Mouse (Mus musculus) heart, postnatal 0 days (tissue): Measurements from ENCODE around the gene Nipbl. TPM values are rescaled to one million over a fixed set of nuclear protein-coding genes. Genes with fewer than 3 reads are reported as not detected.
A peak's percentile ranks its signal among the peaks of the same experiment; 100 is the strongest.
"Not testable (repeated sequence)": the region's sequence is repeated elsewhere in the genome, so short reads cannot be mapped to it uniquely, and the experiment has no call there.

Source experiments
- ATAC-seq: fragments of 200-750 bp; cut with Nextera tagmentation; 2 replicates; pipeline ENCODE4 v1.8.0; 2017; ENCODE audit warnings: low read depth, moderate number of reproducible peaks, moderate library complexity; ENCODE audit not compliant: insufficient read depth
- DNase-seq: peaks from one replicate; pipeline ENCODE4 v3.0.0-alpha.2; 2016; ENCODE audit warnings: low spot score
- H3K27ac ChIP-seq: fragments of 300-500 bp; sonication (generic); 2 replicates; pipeline ENCODE4 v1.5.1; 2014; ENCODE audit warnings: low read depth, mild to moderate bottlenecking
- H3K27me3 ChIP-seq: fragments of 300-500 bp; sonication (generic); 2 replicates; pipeline ENCODE4 v1.6.1; 2014; ENCODE audit warnings: low read length, mixed read lengths; ENCODE audit not compliant: control insufficient read depth, insufficient read depth
- H3K36me3 ChIP-seq: fragments of 300-500 bp; sonication (generic); replicated peaks from 2 replicates; pipeline ENCODE4 v1.6.1; 2014; ENCODE audit warnings: low read length, mixed read lengths; ENCODE audit not compliant: control insufficient read depth, insufficient read depth
- H3K4me1 ChIP-seq: fragments of 300-500 bp; sonication (generic); 2 replicates; pipeline ENCODE4 v1.6.1; 2014; ENCODE audit warnings: antibody characterized with exemption; ENCODE audit not compliant: control insufficient read depth, insufficient read depth
- H3K4me2 ChIP-seq: fragments of 300-500 bp; sonication (generic); 2 replicates; pipeline ENCODE4 v1.6.1; 2014; ENCODE audit warnings: low read depth, mild to moderate bottlenecking, low read length, moderate library complexity
- H3K4me3 ChIP-seq: fragments of 300-500 bp; sonication (generic); 2 replicates; pipeline ENCODE4 v1.5.1; 2014; ENCODE audit warnings: low read depth, low read length
- H3K9ac ChIP-seq: fragments of 300-500 bp; sonication (generic); replicated peaks from 2 replicates; pipeline ENCODE4 v1.6.1; 2014; ENCODE audit warnings: low read depth, low read length, mixed read lengths
- H3K9me3 ChIP-seq: fragments of 300-500 bp; sonication (generic); replicated peaks from 2 replicates; pipeline ENCODE4 v1.6.1; 2016; ENCODE audit warnings: low read length; ENCODE audit not compliant: control insufficient read depth
- CTCF ChIP-seq: IDR thresholded peaks from 2 replicates; pipeline ENCODE4 v1.5.1; 2016; ENCODE audit warnings: antibody characterized with exemption, control low read depth, low read depth
- EP300 ChIP-seq: IDR thresholded peaks from 2 replicates; pipeline ENCODE4 v1.6.1; 2016; ENCODE audit warnings: antibody characterized with exemption, low read depth
- WGBS: fragments of 180-500 bp; shearing (Covaris S2); extraction: QIAGEN DNeasy Blood & Tissue Kit; methylation state at CpG from one replicate; pipeline ENCODE4 v1.1.7; 2014; 5-methylcytosine and 5-hydroxymethylcytosine counted together
- polyA plus RNA-seq: library from polyadenylated mRNA; unstranded; fragments of >200 nt; fragmentation: Nextera tagmentation; extraction: Ambion mirVana; gene quantifications from 2 replicates; pipeline ENCODE4 v1.2.1, GENCODE M21; 2015
- total RNA-seq: library from RNA; depleted of rRNA; stranded (reverse); fragments of >200 nt; gene quantifications from 2 replicates; pipeline ENCODE4 v1.2.3, GENCODE M21; 2014; ENCODE audit warnings: low replicate concordance

Gene Nipbl
- total and polyA plus RNA-seq, 2 experiments from 2014 or later = 8.2 to 12.2 TPM

DNA sequence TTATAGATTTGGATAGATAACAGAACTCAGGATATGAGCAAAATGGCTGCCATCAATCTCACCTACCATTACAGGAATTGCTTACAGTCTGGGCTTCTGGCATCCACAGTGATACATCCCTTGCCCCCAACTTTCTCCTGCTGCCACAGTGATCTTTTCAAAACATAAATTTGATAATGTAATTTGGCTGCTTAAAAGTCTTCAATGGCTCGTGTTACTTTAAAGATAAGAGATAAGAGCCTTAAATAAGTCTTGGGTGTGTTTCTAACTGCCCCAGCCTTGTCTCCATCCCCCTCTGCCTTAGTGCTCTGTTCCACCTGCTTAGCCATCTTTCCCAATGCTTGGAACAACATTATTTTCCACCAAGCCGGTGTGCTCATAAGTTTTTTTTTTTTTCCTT is 16.6 kb upstream of the Nipbl start:
- Histone ChIP-seq H3K27me3 (no peaks in the 10 kb centered on the region), H3K9ac (no peak overlapping the region), H3K4me3 (no peak overlapping the region), H3K4me2 (no peak overlapping the region), H3K36me3 (no peaks in the 10 kb centered on the region), H3K9me3 (no peaks in the 10 kb centered on the region), H3K27ac (no peak overlapping the region), H3K4me1 (no peaks in the 10 kb centered on the region)
- no peak for DNase-seq
- no peak for ATAC-seq
- no peak for TF ChIP-seq EP300
- no peak for TF ChIP-seq CTCF
- WGBS = 47% methylated on average over 2 of the region's 2 CpGs

DNA sequence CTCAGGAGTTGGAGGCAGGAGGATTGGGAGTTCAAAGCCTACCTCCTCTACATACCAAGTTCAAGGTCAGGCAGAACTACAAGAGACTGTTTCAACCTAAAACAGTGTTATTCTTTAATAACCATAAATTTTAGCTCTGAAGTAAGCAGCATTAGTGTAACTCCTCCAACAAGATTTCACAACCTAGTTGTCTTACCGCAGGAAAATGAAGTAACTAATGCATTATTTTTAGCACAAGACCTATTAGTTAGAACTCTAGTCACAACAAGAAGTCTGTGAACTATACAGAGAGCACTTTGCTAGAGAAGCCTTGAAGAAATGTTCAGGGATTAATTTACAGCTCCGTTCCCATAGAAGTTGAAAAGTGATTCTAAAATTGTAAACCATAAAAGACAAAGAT is 15.7 kb upstream of the Nipbl start:
- no peaks in the 10 kb centered on the region for H3K27me3 ChIP-seq
- H3K9ac ChIP-seq = no peak overlapping the region
- H3K27ac ChIP-seq = no peak overlapping the region

DNA sequence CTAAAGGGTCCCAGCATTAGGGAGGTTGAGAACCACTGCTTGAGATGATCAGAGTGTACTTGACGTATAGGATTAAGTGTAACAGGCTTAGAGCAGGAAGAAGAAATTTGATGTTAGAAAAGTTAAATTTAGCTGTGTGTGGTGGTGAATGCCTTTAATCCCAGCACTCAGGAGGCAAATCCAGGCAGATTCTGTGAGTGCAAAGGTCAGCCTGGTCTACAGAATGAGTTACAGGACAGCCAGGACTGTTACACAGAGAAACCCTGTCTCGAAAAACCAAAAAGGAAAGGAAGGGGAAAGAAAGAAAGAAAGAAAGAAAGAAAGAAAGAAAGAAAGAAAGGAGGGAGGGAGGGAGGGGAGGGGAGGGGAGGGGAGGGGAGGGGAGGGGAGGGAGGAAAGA is 12.0 kb upstream of the Nipbl start:
- H3K36me3 ChIP-seq, H3K27me3 ChIP-seq, H3K9me3 ChIP-seq, H3K27ac ChIP-seq, DNase-seq, ATAC-seq, H3K4me3 ChIP-seq, H3K4me1 ChIP-seq, H3K9ac ChIP-seq, H3K4me2 ChIP-seq: not testable (repeated sequence)
- 75% methylated on average over 1 of the region's 2 CpGs for WGBS

More for the DNA sequence above, 15.7 kb upstream of the Nipbl start:
- H3K9me3 ChIP-seq = no peaks in the 10 kb centered on the region
- no peak overlapping the region for H3K4me2 ChIP-seq
- H3K4me1 ChIP-seq = no peaks in the 10 kb centered on the region
- ATAC-seq = no peak
- DNase-seq = no peak
- no peak overlapping the region for H3K4me3 ChIP-seq
- TF ChIP-seq CTCF (no peak), EP300 (no peak)
- H3K36me3 ChIP-seq = no peaks in the 10 kb centered on the region
- 78% methylated on average over 2 of the region's 2 CpGs for WGBS

DNA sequence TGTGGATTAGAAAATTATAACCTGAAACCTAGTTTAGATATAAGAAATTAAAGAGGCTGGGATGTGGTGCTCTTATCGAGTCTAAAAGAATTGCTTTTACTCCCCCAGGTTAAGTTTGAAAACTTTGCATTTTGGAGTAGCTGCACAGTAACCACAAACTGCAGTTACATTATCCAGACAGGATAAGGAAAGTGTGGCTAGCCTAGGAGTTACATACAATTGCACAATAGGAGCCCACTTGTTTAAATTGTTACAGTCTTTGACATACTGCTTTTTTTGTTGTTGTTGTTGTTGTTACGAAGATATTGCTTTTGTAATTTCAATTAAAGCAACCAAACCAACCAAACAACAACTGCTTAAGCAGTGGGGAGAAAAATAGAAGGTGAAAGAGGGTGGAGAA is 11.2 kb upstream of the Nipbl start:
- no peaks in the 10 kb centered on the region for H3K9me3 ChIP-seq
- no peak overlapping the region for H3K4me2 ChIP-seq
- no peaks in the 10 kb centered on the region for H3K27me3 ChIP-seq
- no peak for ATAC-seq
- H3K9ac ChIP-seq = no peak overlapping the region
- H3K4me3 ChIP-seq = no peak overlapping the region
- no peak overlapping the region for H3K27ac ChIP-seq
- TF ChIP-seq CTCF (no peak), EP300 (no peak)
- H3K36me3 ChIP-seq = no peaks in the 10 kb centered on the region
- H3K4me1 ChIP-seq = no peaks in the 10 kb centered on the region
- 79% methylated on average over 2 of the region's 2 CpGs for WGBS
- DNase-seq = no peak

DNA sequence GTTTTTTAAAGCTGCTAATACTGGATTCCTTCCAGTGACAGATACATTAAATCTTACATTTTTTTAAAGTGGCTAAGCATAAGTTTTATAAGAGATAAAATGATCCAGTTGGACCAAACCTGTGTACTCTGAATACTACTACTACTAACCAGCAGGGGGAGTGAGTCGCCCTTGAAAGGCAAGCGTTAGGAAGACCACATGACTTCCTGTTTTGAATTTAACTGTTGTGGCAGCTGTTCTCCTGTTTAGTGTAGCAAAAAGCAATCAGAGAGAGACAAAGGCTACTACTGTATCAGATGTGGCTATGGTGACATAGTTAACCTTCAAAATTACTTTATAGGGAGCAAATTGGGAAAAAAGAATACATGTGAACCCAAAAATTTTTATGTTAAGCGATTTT is 6.8 kb upstream of the Nipbl start:
- Histone ChIP-seq H3K9me3 (no peaks in the 10 kb centered on the region), H3K9ac (no peak overlapping the region), H3K4me1 (peaks cover 3% of the 10 kb centered on the region; the same call in 1 of the 2 replicates), H3K36me3 (no peaks in the 10 kb centered on the region), H3K27ac (no peak overlapping the region), H3K27me3 (no peaks in the 10 kb centered on the region), H3K4me2 (no peak overlapping the region), H3K4me3 (no peak overlapping the region)
- DNase-seq = peak; percentile 79
- 42% methylated on average over 3 of the region's 3 CpGs for WGBS
- TF ChIP-seq EP300 (no peak), CTCF (peak; percentile 75)
- peak; percentile 43; the same call in 1 of the 2 replicates for ATAC-seq

DNA sequence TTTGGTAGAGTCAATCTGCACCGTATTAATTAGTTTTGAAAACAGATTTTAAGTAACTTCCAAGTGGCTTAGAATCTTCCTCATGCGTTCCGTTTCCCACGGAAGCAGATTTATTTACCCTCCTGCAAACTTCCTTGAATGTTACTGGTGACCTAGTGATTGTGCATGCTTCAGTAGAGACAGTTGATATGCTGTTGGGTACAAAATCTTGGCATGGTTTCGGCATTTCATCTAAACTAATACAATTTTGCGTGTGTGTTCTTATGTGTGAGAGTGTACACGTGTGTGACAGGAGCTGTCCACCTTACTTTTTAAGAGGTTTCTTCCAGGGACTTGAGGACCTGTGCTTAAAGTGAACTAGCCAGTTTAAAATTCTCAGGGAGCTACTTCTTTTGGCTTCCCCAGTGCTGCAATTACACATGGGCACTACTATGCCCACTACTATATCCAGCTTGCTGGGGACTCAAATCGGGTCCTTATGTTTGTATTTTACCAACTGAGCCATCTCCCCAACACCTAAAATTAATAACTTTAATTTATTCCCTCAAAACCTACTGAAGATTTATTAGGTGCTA is 3.0 kb upstream of the Nipbl start:
- no peaks in the 10 kb centered on the region for H3K27me3 ChIP-seq
- no peak overlapping the region for H3K9ac ChIP-seq
- no peaks in the 10 kb centered on the region for H3K36me3 ChIP-seq
- 0 out of 2 replicates have a peak overlapping the region, but pooled peaks have one; percentile 92 for H3K4me3 ChIP-seq
- ATAC-seq = no peak
- no peak overlapping the region for H3K27ac ChIP-seq
- DNase-seq = peak; percentile 9
- peak overlapping the region; percentile 39; the same call in 1 of the 2 replicates for H3K4me2 ChIP-seq
- 49% methylated on average over 8 of the region's 8 CpGs for WGBS
- TF ChIP-seq CTCF = no peak
- TF ChIP-seq EP300 = no peak
- peaks cover 4% of the 10 kb centered on the region; the same call in 1 of the 2 replicates for H3K4me1 ChIP-seq
- no peaks in the 10 kb centered on the region for H3K9me3 ChIP-seq
